Mouse (Mus musculus) lung, postnatal 0 days (tissue): ENCODE results near the gene Prickle3.
A peak's percentile ranks its signal among the peaks of the same experiment; 100 is the strongest.

Experiments used
- CTCF ChIP-seq: IDR thresholded peaks from 2 replicates; pipeline ENCODE4 v1.5.1; 2016; ENCODE audit warnings: antibody characterized with exemption, mild to moderate bottlenecking
- EP300 ChIP-seq: IDR thresholded peaks from 2 replicates; pipeline ENCODE4 v1.6.1; 2016; ENCODE audit warnings: antibody characterized with exemption, mild to moderate bottlenecking, control low read depth

- TF ChIP-seq CTCF (peak; percentile 57), EP300 (peak; percentile 82)
These were observed 8.3 kb upstream of the Prickle3 start for GRCm38 (mm10) chrX:7648671-7649304.
